Mouse (Mus musculus): ENCODE measurements at regions not wholly inside any gene's neighbourhood (a gene's known extent, or its start where the extent isn't known, plus 50 kb on each side); places are given as distances from the start of the nearest gene placed in this dataset.

DNA sequence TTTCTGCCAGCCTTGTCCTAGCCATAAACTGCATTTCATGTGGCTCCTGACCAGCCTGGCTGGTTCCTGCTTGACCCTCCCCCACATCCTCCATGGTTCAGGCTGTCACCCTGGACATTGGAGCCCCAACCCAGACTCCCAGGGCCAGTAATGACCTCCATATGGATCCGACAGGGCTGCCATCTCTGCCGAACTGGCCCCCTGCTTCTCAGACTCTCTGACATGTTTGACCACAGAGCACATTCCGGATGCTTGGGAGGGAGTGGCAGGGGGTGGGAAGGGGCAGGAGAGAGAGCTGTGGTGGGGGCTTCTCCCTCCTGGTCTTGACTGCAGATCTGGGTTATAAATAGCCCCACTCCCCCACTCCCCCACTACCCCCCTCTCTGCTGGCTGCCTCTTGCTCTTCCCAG lies 59.0 kb upstream of the Actrt2 start:
- 73% methylated on average over 3 of the region's 3 CpGs for WGBS
- no peak for ATAC-seq (ENCODE audit: low FRiP score)
- no peak overlapping the region for H3K27ac ChIP-seq (ENCODE audit: low read depth, low read length)

DNA sequence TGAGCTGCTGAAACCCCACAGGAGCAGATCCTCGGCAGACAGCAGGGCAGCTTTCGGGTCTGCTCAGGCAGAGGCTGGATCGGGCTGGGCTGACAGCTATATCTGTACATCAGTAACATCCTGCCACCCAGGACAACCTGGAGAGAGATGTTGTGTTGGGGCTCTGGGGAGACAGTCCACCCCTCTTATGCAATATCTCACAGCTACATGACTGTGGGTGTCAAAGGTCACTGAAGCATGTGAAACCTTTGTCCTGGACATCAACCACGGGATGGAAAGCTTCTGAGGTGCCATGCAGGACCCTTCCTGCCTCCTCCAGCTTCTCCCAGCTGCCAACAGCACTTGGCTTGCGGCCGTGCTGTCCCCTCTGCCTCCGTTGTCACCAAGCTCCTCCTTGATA lies 60.3 kb upstream of the Actrt2 start:
- no peak overlapping the region for H3K4me2 ChIP-seq
- H3K4me3 ChIP-seq (ENCODE audit: low read depth, low read length), result no peak overlapping the region
- DNase-seq (ENCODE audit: low spot score, missing footprints) (no peak), ATAC-seq (ENCODE audit: low FRiP score) (no peak)
- H3K9me3 ChIP-seq (ENCODE audit: control insufficient read depth, low read length), result no peaks in the 10 kb centered on the region
- H3K27ac ChIP-seq (ENCODE audit: low read depth, low read length), result no peak overlapping the region
- H3K9ac ChIP-seq (ENCODE audit: low read length), result no peak overlapping the region
- WGBS, result 69% methylated on average over 7 of the region's 7 CpGs
- no peaks in the 10 kb centered on the region for H3K36me3 ChIP-seq (ENCODE audit: control insufficient read depth, insufficient read depth, low read length)
- H3K27me3 ChIP-seq (ENCODE audit: control insufficient read depth, insufficient read depth, low read length), result no peaks in the 10 kb centered on the region
- no peaks in the 10 kb centered on the region for H3K4me1 ChIP-seq (ENCODE audit: control insufficient read depth, insufficient read depth, low read length)

More for the DNA sequence above, 59.0 kb upstream of the Actrt2 start:
- Histone ChIP-seq H3K4me3 (ENCODE audit: low read depth, low read length) (no peak overlapping the region), H3K9ac (ENCODE audit: low read length) (no peak overlapping the region), H3K4me2 (no peak overlapping the region), H3K27me3 (ENCODE audit: control insufficient read depth, insufficient read depth, low read length) (no peaks in the 10 kb centered on the region), H3K4me1 (ENCODE audit: control insufficient read depth, insufficient read depth, low read length) (no peaks in the 10 kb centered on the region), H3K9me3 (ENCODE audit: control insufficient read depth, low read length) (no peaks in the 10 kb centered on the region), H3K36me3 (ENCODE audit: control insufficient read depth, insufficient read depth, low read length) (no peaks in the 10 kb centered on the region)
- DNase-seq (ENCODE audit: low spot score, missing footprints), result no peak

GRCm38 (mm10) chr4:154730646-154731045 lies 63.0 kb upstream of the Actrt2 start:
- no peak overlapping the region for H3K9ac ChIP-seq (ENCODE audit: low read length)
- H3K4me3 ChIP-seq (ENCODE audit: low read depth, low read length), result no peak overlapping the region
- no peaks in the 10 kb centered on the region for H3K27me3 ChIP-seq (ENCODE audit: control insufficient read depth, insufficient read depth, low read length)
- no peaks in the 10 kb centered on the region for H3K9me3 ChIP-seq (ENCODE audit: control insufficient read depth, low read length)
- H3K36me3 ChIP-seq (ENCODE audit: control insufficient read depth, insufficient read depth, low read length), result no peaks in the 10 kb centered on the region
- DNase-seq (ENCODE audit: low spot score, missing footprints), result no peak
- no peak overlapping the region for H3K4me2 ChIP-seq
- no peak for ATAC-seq (ENCODE audit: low FRiP score)
- WGBS, result 92% methylated on average over 5 of the region's 5 CpGs
- H3K4me1 ChIP-seq (ENCODE audit: control insufficient read depth, insufficient read depth, low read length), result no peaks in the 10 kb centered on the region
- no peak overlapping the region for H3K27ac ChIP-seq (ENCODE audit: low read depth, low read length)

DNA sequence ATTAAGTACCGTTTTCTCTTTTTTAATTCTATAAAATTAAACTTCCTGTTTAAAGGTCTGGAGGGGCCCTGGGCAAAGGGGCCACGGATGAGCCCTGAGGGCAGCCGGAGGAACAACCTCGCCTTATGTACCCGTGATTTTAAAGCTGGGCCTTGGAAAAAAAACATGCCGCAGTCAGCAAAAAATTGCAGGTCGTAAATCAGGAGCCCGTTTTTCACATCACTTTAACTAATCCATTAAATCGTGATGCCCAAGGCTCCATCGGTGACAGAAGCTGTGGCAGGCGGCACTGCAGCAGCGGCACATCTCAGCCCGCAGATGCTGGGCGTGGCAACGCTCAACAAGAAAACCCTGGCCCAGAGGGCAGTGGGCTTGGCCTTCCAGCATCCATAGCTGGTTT lies 63.7 kb upstream of the Actrt2 start:
- Histone ChIP-seq H3K9me3 (ENCODE audit: control insufficient read depth, low read length) (no peaks in the 10 kb centered on the region), H3K4me1 (ENCODE audit: control insufficient read depth, insufficient read depth, low read length) (no peaks in the 10 kb centered on the region), H3K27me3 (ENCODE audit: control insufficient read depth, insufficient read depth, low read length) (no peaks in the 10 kb centered on the region), H3K36me3 (ENCODE audit: control insufficient read depth, insufficient read depth, low read length) (no peaks in the 10 kb centered on the region), H3K9ac (ENCODE audit: low read length) (no peak overlapping the region), H3K4me3 (ENCODE audit: low read depth, low read length) (no peak overlapping the region), H3K27ac (ENCODE audit: low read depth, low read length) (no peak overlapping the region), H3K4me2 (no peak overlapping the region)
- no peak for DNase-seq (ENCODE audit: low spot score, missing footprints)
- WGBS, result 83% methylated on average over 15 of the region's 15 CpGs
- ATAC-seq (ENCODE audit: low FRiP score), result no peak

GRCm38 (mm10) chr4:154736071-154736470 lies 68.4 kb upstream of the Actrt2 start:
- Histone ChIP-seq H3K27ac (ENCODE audit: low read depth, low read length) (no peak overlapping the region), H3K4me3 (ENCODE audit: low read depth, low read length) (no peak overlapping the region), H3K9ac (ENCODE audit: low read length) (no peak overlapping the region), H3K4me1 (ENCODE audit: control insufficient read depth, insufficient read depth, low read length) (no peaks in the 10 kb centered on the region; the same call in 1 of the 2 replicates), H3K36me3 (ENCODE audit: control insufficient read depth, insufficient read depth, low read length) (no peaks in the 10 kb centered on the region), H3K4me2 (no peak overlapping the region), H3K27me3 (ENCODE audit: control insufficient read depth, insufficient read depth, low read length) (no peaks in the 10 kb centered on the region), H3K9me3 (ENCODE audit: control insufficient read depth, low read length) (no peaks in the 10 kb centered on the region)
- ATAC-seq (ENCODE audit: low FRiP score), result no peak
- 72% methylated on average over 6 of the region's 6 CpGs for WGBS
- no peak for DNase-seq (ENCODE audit: low spot score, missing footprints)

DNA sequence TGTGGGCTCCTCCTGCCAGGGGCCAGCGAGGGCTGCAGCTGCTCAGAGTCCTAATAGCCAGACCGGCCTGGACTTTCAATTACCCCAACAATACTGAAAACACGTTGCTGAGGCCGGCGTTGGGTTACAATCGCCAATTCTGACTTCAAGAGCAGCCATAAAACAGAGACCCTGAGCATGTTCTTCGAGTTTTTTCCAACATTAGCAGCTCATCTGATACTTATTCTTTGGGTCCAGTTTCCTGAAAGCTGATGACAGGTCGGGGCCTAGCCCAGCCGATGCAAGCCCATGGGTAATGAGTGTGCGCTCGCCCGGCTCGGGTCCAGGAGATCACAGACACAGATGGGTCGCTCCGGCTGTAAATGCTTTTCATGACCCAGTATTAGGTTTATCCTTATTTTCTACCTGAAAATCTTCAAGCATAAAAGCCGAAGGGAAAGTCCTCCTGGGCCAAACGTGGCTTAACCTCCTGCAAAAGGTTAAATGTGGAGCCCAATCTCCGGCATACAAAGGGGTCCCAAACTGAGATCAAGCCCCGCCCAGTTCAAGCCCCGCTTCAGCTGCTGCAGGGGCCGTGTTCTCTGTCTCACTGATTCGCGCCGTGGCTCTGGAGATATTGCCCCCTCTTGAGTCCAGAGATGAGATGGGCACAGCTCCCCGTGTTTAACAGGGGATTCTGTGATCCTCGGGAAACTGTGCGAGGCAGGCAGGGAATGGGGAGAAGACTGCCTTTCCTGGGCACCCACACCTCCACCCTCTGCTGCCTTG lies 73.6 kb upstream of the Actrt2 start:
- no peaks in the 10 kb centered on the region for H3K9me3 ChIP-seq (ENCODE audit: control insufficient read depth, low read length)
- no peak overlapping the region for H3K9ac ChIP-seq (ENCODE audit: low read length)
- WGBS, result 53% methylated on average over 27 of the region's 27 CpGs
- H3K4me1 ChIP-seq (ENCODE audit: control insufficient read depth, insufficient read depth, low read length), result peaks cover 3% of the 10 kb centered on the region; the same call in 1 of the 2 replicates
- H3K27ac ChIP-seq (ENCODE audit: low read depth, low read length), result no peak overlapping the region
- no peaks in the 10 kb centered on the region for H3K27me3 ChIP-seq (ENCODE audit: control insufficient read depth, insufficient read depth, low read length)
- DNase-seq (ENCODE audit: low spot score, missing footprints) (peak; percentile 86), ATAC-seq (ENCODE audit: low FRiP score) (no peak)
- no peak overlapping the region for H3K4me2 ChIP-seq
- H3K4me3 ChIP-seq (ENCODE audit: low read depth, low read length), result no peak overlapping the region
- H3K36me3 ChIP-seq (ENCODE audit: control insufficient read depth, insufficient read depth, low read length), result no peaks in the 10 kb centered on the region

- H3K9me3 ChIP-seq (ENCODE audit: control insufficient read depth, low read length), result no peaks in the 10 kb centered on the region
- H3K4me2 ChIP-seq, result no peak overlapping the region
- H3K9ac ChIP-seq (ENCODE audit: low read length), result no peak overlapping the region
- DNase-seq (ENCODE audit: low spot score, missing footprints) (no peak), ATAC-seq (ENCODE audit: low FRiP score) (no peak)
- no peaks in the 10 kb centered on the region for H3K36me3 ChIP-seq (ENCODE audit: control insufficient read depth, insufficient read depth, low read length)
- 0 out of 2 replicates have a peak, but pooled peaks cover under 1% of the 10 kb centered on the region for H3K4me1 ChIP-seq (ENCODE audit: control insufficient read depth, insufficient read depth, low read length)
- H3K4me3 ChIP-seq (ENCODE audit: low read depth, low read length), result no peak overlapping the region
- no peaks in the 10 kb centered on the region for H3K27me3 ChIP-seq (ENCODE audit: control insufficient read depth, insufficient read depth, low read length)
- H3K27ac ChIP-seq (ENCODE audit: low read depth, low read length), result no peak overlapping the region
- WGBS, result 92% methylated on average over 16 of the region's 16 CpGs
Measured at GRCm38 (mm10) chr4:154746323-154747005, 78.8 kb upstream of the Actrt2 start.

GRCm38 (mm10) chr4:154747006-154747343 lies 79.3 kb upstream of the Actrt2 start:
- Histone ChIP-seq H3K9ac (ENCODE audit: low read length) (no peak overlapping the region), H3K27ac (ENCODE audit: low read depth, low read length) (no peak overlapping the region), H3K27me3 (ENCODE audit: control insufficient read depth, insufficient read depth, low read length) (no peaks in the 10 kb centered on the region), H3K9me3 (ENCODE audit: control insufficient read depth, low read length) (no peaks in the 10 kb centered on the region), H3K4me1 (ENCODE audit: control insufficient read depth, insufficient read depth, low read length) (no peaks in the 10 kb centered on the region), H3K36me3 (ENCODE audit: control insufficient read depth, insufficient read depth, low read length) (no peaks in the 10 kb centered on the region), H3K4me2 (no peak overlapping the region), H3K4me3 (ENCODE audit: low read depth, low read length) (no peak overlapping the region)
- WGBS, result 90% methylated on average over 4 of the region's 4 CpGs
- DNase-seq (ENCODE audit: low spot score, missing footprints) (no peak), ATAC-seq (ENCODE audit: low FRiP score) (no peak)

GRCm38 (mm10) chr4:154749160-154749559 lies 81.5 kb upstream of the Actrt2 start:
- no peak overlapping the region for H3K4me2 ChIP-seq
- H3K27me3 ChIP-seq (ENCODE audit: control insufficient read depth, insufficient read depth, low read length), result no peaks in the 10 kb centered on the region
- no peak overlapping the region for H3K27ac ChIP-seq (ENCODE audit: low read depth, low read length)
- no peaks in the 10 kb centered on the region for H3K9me3 ChIP-seq (ENCODE audit: control insufficient read depth, low read length)
- ATAC-seq (ENCODE audit: low FRiP score) (no peak), DNase-seq (ENCODE audit: low spot score, missing footprints) (peak; percentile 91)
- no peaks in the 10 kb centered on the region for H3K4me1 ChIP-seq (ENCODE audit: control insufficient read depth, insufficient read depth, low read length)
- 47% methylated on average over 9 of the region's 9 CpGs for WGBS
- H3K9ac ChIP-seq (ENCODE audit: low read length), result no peak overlapping the region
- no peak overlapping the region for H3K4me3 ChIP-seq (ENCODE audit: low read depth, low read length)
- H3K36me3 ChIP-seq (ENCODE audit: control insufficient read depth, insufficient read depth, low read length), result no peaks in the 10 kb centered on the region

Measured in midbrain, embryonic 11.5 days (tissue).